Mouse (Mus musculus) adrenal gland, adult 18-20 months (tissue): ENCODE measurements around the gene Aanat. TPM values are rescaled to one million over a fixed set of nuclear protein-coding genes. Genes with fewer than 3 reads are reported as not detected.

Experiments used
- total RNA-seq, 2 experiments: library from RNA; stranded (reverse); gene quantifications; 1 replicate in 1 of 2; 2 replicates in 1 of 2; pipeline ENCODE4 v1.2.3; 2021

Gene Aanat
- total RNA-seq, 2 experiments from 2014 or later: not detected

Other genes starting within 250 kb of the Aanat start
- 1 to 10 TPM; 3.7 to 6.8 TPM for gene Rnf157, start 173.4 kb upstream of the Aanat start, total RNA-seq
- 10 to 100 TPM; 19.1 to 22.5 TPM for gene Ubald2, start 152.3 kb upstream of the Aanat start, total RNA-seq
- not detected for gene Qrich2, start 120.2 kb upstream of the Aanat start, total RNA-seq
- 100 to 1,000 TPM in 1 of 2 experiments, 10 to 100 TPM in 1; 67.7 to 102 TPM for gene Prpsap1, start 92.2 kb upstream of the Aanat start, total RNA-seq
- gene Sphk1, start 55.5 kb upstream of the Aanat start, total RNA-seq: 1 to 10 TPM; 1.9 to 2.5 TPM
- 10 to 100 TPM; 27.6 to 29.0 TPM for gene Ube2o, start 5.0 kb upstream of the Aanat start, total RNA-seq
- 10 to 100 TPM; 12.1 to 17.6 TPM for gene Rhbdf2, start 40.6 kb downstream of the Aanat start, total RNA-seq
- gene Prcd, start 67.1 kb downstream of the Aanat start, total RNA-seq: 10 to 100 TPM; 12.5 to 13.2 TPM
- 10 to 100 TPM; 26.0 to 42.7 TPM for gene Cygb, start 67.9 kb downstream of the Aanat start, total RNA-seq
- under 1 TPM in 1 of 2 experiments, not detected in 1; 0.32 TPM for gene St6galnac1, start 189.1 kb downstream of the Aanat start, total RNA-seq
- 10 to 100 TPM; 44.3 to 55.9 TPM for gene Mxra7, start 241.6 kb downstream of the Aanat start, total RNA-seq